Mouse (Mus musculus) adrenal gland, adult (tissue): ENCODE measurements at regions not wholly inside any gene's neighbourhood (a gene's known extent, or its start where the extent isn't known, plus 50 kb on each side); places are given as distances from the start of the nearest gene placed in this dataset.
"Not testable (repeated sequence)": the region's sequence is repeated elsewhere in the genome, so short reads cannot be mapped to it uniquely, and the experiment has no call there.

Experiments used
- DNase-seq, 2 experiments: peaks; one replicate each; pipeline ENCODE4 v3.0.0; 2022 to 2023; ENCODE audit warnings: low spot score in 1 of 2; ENCODE audit not compliant: inconsistent age in 2 of 2

DNA sequence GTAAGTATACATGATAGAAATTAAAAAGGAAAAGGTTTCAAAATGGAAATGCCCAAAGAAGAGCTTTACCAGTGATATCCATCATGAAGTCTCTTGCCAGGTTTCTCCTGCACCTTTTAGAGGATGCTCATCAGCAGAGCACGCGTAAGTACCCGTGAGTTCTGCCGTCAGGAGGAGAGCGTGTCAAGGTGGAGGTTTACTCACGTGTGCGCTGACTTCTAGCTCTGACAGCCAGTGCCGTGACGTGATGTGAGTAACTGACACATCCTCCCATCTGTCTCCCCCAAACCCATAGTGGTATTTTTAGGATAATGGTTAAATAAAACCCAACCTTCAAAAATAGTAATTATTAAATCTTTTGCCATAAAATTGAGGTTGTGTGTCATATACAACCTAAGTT is 55.3 kb downstream of the Adra2a start:
- DNase-seq = no peak

DNA sequence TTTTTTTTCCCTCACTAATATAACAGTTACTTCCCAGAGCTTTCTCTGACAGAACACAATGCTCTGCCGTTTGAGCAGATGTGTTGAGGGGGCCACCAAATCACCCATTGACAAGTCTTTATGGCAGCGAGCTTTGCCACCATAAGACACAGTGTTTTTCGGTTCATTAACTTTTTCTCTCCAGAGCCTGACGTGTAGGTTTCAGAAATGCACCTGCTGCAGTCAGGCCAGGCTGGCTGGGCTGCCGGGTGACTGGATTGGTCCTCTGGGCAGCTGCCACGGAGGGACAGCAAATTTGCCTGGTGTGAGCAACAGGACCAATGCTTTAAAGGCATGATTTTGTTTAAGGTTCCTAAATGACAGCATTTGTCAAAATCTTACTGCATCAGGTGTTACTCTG is 55.8 kb downstream of the Adra2a start:
- no peak for DNase-seq

DNA sequence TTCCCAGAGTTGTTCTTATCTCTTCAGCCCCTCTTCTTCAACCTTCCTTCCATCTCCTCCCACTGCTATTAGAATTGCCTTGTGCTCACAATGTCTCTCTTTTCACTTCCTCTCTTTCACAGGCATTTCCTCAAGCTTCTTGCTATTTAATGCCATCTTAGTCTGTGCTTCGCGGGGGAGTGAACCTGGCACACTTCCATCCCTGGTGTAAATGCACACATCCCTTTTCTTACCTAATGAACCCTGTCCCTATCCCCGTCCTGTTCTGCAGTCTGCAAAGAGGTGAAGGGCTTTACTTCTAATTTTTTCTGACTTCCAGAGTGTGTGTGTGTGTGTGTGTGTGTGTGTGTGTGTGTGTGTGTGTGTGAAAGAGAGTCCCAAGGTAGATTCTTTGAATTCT is 62.6 kb downstream of the Adra2a start:
- no peak for DNase-seq

DNA sequence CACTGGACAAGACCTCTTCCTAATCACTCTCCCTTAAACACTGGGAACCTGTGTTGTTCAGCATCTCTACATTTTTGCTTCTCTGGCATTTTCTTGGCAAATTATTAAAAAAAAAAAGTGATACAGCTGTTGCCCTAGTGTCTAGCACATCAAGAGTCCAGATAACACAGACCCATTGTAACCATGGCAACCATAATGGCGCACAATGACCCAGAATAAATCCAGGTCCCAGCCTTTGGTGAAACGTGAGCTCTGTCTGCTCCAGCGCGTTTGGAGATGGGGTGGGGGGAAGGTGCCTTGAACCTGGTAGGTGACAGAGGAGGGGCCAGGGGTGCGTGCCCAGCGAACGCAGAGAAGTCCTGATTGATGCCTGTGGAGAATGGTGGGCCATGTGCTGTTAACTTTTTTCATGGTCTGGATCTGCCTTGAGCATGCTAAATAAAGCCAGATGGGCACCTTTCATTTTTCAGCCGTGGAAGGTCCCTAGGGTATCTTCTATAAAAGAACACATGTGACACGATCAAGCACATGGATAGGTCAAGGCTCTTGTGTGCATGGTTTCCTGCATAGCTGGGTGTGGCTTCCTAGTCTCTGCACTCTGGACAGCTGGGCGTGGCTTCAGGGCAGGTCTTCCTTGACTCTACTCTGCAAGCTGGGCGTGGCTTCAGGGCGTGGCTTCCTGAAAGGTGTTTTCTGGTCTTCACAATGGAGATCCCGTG is 63.3 kb downstream of the Adra2a start:
- DNase-seq = no peak

DNA sequence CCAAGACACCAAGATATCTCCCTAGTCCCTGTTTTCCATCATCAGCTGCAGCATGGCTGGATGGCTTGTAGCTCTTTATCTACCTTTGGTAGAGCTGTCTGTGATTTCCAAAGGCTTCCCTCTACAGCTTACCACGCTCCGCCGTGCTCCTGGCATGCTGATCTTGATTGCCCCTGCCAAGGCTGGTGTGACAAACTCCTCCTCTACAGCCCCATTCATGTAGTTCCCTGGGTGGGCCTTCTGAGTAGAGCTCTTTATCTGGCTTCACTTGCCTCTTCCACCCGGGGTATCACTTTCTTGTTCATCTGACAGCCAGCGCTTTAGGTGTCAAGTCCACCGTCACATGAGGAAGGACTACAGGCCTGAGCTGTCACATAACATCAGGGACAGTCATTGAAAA is 66.1 kb downstream of the Adra2a start:
- no peak for DNase-seq

DNA sequence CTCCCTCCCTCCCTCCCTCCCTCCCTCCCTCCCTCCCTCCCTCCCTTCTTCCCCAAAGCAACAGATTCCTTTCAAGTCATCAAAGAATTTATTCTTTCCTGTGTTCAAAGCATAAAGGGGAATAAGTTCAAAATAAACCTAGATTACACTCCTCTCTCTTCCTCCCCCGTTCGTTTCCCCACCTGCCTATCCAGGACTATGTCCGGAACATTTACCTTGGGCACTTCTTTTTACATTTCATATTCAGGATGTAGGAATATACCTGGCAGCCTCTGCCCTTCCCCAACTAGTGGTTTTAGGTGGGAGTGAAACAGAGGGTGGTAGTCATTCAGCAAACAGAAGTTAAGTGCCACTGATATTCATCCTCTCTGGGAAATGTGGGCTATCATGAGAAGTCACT is 68.7 kb downstream of the Adra2a start:
- DNase-seq = no peak

DNA sequence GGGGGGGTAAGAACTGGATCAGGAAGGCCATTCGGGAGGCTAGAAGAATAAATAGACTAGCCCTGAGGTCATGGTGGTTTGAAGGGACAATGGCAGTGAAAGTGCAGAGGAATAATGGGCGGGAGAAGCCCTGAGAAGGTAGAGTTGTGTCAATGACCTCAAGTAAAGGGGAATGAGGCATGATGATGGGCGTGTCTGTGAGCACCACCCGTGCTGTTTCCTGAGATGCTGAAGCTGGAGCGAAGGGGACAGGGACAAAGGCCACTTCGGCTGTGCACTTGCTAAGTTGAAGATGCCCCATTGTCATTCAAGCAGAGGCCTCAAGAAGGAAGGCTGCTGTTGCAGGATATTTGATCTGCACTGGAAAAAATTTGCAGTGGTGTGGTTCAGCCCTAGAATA is 69.5 kb downstream of the Adra2a start:
- no peak for DNase-seq

DNA sequence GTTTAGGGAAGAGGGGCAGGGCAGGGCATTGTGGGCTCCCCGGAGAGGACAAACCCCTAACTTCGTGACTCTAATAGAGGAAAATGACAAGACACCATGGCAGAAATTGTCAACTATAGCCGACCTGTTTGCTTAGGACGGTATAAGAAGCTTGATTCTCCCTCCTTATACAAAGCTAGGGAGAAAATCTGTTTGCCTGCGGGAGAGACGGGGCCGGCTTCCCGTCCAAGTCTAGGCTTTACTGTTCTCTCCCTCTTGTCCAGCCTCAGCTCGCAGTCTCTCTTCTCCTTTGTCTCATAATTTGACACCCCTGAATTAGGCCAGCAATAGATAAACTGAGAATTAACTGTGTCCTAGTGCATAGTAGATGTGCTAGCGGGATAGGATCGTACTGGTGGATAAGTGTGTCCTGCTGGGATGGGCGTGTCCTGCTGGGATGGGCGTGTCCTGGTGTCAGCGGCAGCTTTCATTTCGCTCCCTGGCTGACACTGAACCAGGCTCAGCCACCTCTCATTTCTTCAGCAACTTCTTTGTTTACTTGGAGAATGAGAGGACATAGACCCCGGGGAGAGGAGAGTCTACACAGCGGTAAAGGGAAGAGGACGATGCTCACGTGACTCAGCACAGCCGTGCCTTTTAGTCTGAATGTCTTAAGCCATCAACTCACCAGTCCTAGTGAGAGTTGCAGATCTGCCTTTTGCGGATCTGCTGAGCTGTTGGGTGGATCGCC is 70.8 kb downstream of the Adra2a start:
- DNase-seq = peak; percentile 55 to 86

DNA sequence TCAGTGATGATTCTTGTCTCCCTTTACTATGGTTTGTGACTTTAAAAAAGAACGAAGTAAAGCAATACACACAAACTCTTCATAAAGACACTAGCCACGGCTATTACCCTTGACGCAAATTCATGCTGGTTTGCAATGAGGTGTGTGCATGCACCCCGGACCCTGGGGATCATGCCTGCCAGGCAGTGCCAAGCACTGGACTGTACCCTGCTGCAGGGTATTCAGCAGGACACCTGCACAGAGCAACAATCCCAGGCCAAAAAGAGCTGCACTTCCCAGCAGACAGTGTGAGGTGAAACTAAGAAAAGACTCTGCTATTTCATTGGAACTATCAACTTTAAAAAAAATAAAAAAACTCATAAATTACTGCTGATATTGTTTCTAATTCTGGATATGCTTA is 71.4 kb downstream of the Adra2a start:
- DNase-seq = no peak

DNA sequence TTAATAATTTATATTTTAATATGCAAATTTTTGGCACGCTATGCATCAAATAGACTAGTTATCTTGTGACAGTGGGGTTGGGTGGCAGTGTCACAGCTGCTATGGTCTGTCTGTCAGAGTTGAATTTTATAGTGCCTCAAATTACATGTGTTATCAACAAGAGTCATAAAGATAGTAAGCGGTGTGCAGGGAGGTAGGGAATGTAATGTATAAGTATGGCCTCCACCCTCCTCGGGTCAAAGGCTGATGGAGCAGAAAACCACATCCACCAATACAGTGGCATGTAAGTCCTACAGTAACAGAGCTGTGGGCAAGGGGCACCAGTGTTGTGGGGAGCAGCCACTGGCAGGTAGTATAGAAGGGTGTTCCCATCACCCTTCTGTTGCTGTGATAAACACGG is 72.9 kb downstream of the Adra2a start:
- DNase-seq = no peak

DNA sequence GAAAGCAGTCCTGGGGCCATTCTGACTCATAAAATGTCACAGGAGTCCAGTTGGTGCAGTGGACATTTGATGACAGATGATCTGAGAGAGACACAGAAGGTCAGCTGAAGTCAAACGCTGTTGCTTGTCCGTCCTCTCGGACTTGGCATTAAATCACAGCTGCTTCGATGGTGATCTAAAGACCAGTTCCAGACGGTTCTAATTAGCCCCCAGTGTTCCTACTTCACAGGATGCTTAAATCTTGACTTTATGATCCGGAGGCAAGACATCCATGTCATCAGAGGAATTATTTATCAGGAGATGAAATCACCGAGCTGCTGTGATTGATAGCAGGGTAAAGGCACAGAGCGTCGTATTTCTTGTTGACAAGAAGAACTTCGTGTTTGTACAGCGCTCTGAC is 73.7 kb downstream of the Adra2a start:
- DNase-seq = peak; percentile 7 to 42

DNA sequence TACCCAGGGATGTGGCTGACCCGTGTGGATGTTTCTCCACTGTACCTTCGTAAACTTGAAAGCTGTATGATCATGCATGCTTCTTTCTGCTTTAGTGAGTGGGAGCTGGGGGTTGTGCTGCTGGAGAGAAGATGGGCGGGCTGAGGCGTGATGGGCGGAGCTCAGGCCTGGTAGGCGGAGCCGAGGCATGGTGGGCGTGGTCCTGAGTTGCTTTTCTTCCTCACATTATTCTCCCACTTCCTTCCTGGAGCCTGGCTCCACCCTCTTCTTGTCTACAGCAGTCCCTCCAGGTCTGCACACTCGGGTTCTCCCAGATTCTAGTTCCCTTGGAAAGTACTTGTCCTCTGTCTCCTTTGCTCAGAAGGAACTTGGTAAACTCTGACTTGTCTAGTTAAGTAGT is 79.6 kb downstream of the Adra2a start:
- DNase-seq = no peak

DNA sequence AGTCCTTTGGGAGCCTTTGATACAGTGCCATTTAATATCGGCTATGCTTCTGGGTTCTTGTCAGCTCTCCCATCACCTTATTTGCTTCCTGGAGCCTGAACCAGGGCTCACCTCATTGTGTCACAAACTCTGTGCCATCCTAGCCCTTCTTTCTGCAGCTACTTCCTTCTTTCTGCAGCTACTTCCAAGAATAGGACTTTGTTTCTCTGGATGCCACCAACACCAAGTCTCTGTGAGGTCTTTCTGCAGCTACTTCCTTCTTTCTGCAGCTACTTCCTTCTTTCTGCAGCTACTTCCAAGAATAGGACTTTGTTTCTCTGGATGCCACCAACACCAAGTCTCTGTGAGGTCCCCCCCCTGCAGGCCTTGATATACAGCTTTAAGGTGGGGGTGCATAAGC is 107.8 kb downstream of the Adra2a start:
- not testable (repeated sequence) for DNase-seq

DNA sequence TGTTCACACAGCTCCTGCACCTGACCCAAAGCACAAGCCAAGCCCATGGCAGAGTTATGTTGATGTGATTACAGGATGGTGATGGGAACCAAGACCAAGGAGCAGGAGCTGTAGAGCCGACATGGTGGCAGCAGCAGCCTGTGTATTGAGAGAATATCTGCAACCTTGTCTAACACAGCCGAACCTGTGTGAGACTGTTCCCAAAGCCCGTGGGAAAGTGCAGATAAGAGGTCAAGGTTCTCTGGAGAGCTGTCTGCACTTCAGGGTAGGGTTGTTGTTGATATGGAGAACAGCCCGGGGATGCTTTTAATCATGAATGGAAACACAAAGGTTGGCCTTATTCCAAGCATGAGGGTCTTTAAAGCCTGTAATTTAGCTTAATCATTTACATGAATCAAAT is 110.4 kb downstream of the Adra2a start:
- no peak for DNase-seq

DNA sequence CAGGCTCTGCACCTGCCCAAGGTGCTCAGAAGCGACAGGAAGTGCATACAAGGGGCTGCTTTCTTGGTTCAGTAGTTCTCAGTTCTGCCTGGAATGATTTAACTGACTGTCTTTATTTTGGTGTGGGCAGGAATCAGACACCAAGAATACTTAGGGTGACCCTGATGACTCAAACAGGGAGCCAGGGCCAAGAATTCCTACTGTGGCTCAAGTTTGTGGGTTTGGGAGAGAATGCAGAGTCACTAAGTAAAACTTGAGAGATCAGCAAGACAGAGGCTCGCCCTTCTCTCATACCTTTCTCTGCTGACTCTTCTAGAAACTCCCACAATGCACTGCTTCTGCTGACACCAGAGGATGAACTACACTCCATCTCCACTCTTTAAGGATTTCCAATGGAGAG is 126.4 kb downstream of the Adra2a start:
- no peak for DNase-seq

DNA sequence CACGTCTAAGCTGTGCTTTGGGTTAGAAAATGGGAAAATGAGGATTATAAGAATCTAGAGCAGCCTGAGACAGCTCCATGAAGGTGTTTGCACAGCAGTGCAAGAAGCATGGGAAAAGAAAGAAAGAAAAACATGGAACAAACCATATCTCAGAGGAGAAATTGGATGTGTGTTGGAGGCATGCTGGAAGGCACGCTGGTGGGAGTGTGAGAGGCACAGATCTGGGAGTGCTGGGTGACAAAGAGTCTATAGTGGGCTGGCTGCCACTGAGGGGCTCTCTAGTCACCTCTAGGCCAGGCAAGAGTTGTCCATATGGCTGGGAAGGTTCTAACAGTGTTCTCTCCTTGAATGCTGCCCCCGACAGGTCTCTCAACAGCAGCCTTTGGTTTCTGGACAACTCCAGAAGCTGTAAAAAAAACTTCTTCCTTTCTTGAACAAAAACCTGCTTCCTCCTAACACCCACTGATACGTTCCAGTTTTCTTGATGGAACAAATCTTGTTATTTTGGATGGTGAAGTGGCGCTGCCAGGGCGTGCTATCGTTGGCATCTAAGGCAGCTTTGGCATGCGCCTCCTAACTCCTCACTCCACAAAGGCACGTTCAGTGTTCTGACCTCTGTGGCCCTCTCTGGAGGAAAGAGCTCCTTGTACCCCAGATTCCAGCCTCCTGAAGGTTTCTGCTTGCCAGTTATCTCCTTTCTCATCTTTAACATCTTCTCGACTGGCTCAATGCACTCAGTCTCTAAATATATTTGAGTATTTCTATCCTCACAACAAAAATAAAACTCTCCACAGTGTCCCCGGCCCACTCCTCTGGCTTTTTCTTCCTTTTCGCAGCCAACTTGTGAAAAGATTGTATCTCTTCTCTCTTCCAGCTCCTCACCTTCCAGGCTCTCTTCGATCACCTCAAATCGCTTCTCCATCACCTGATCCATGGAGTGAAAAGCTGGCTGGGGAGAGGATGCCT is 130.4 kb downstream of the Adra2a start:
- DNase-seq = no peak

DNA sequence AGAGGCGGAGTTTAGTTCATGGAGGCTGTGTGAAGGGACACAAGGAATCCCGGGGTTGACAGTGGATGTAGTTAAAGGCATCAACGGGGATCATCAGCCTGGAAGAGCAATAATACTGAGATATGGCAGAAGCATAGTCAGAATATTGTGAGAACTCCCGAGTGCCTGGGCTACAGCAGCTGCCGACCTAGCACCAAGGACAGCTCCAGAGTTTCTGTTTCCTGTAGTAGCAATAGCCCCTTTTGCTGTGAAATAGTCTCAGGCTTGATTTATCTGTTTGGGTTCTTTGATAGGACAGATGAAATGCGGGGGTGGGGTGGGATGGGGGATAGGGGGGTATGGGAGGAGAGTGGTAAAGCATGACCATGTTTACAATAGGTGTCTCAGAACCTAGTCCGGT is 131.8 kb downstream of the Adra2a start:
- peak in 1 of 2 experiments; percentile 41 for DNase-seq

DNA sequence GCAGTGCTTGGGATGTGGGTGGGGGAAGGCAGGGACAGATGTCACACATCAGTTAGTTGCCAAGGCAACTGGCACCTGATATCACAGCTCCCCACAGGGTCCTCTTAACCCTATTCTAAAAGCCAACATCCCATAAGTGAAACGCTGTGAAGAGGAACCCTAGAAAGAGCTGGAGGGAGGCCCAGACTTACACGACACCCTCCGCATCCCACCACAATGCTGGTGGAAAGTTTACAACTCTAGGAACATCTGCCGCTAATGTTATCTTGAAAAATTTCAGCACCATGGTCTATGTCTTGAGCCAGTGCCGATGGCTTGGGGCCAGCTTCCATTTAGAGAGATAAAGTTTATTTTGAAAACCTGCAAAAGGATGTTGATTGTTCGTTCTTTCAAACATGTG is 133.5 kb downstream of the Adra2a start:
- DNase-seq = no peak

DNA sequence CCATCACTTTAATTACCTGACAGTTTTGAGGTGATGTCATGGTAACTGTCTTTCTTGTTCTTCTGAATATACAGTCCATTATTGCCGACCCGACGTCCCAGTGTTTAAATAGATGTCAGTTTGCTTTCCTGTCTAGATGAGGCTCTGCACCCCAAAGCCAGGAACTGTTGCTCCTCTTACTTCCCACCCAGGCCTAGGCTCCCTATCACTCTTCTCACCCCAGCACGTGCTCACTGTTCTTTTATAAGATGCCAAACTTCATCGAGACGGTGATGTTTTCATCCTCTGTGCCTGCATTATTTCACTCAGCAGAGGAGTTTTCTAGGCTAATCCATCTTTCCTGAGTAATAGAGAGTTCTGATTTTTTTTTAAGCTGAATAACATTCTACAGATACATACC is 156.5 kb downstream of the Adra2a start:
- DNase-seq = no peak

DNA sequence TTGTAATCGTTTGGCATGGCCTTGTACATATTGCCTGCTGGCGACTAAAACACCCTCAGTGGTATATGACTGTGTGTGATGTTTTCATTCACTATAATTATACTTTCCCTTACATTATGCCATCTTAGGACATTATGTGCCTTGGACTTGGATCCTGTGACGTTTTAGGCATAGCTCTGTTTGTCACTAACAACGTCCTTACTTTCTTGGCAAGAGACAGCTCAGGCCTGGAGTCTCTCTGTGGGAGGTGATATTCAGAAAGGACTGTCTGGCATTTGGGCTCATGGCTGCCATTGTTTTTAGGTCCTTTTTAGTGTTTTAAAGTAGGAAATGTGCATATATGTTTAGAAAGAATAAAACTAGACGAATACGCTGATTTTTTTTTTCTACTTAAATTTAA is 158.5 kb downstream of the Adra2a start:
- DNase-seq = no peak

DNA sequence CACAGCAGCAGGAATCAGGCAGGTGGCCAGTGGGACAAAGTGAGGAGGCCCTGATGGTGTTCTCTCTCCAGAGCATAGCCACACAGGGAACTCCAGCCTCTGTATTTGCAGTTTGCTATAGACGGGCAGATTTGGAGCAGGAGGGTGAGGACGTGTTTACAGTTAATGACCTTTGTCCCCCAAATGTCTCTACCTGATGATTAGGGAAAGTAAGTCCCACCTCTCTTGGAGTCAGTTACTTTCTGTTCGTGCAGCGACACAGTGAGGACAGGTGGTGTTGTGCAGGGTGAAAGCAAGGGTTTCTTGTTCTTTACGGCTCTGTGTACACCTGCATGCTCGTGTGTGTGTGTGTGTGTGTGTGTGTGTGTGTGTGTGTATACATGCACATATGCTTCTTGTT is 162.9 kb downstream of the Adra2a start:
- no peak for DNase-seq

DNA sequence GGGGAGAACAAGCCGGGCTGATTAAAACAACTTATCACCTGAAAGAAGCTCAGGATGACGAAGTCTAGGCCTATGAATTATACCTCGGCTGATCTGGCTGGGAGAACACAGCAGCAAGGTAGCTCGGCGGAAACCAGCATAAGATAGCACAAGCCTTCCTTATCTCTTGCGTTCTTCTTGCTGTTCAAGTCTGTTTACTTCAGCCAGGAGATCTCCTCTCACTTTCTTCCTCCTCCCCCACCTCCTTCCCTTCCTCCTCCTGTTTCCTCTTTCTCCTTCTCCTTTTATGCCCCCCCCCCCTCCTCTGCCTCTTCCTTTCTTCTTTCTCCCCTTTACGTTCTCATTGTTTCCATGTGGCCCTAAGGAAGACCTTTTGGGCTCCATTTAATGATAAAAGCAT is 168.2 kb downstream of the Adra2a start:
- DNase-seq = no peak
